Mouse (Mus musculus) ES-Bruce4 (cell line): ENCODE data around the gene E330009J07Rik.

ENCODE experiments used
- CTCF ChIP-seq: IDR thresholded peaks from one replicate; pipeline ENCODE4 v1.8.1; 2011; ENCODE audit warnings: low read depth, low read length
- EP300 ChIP-seq: IDR thresholded peaks from 2 replicates; pipeline ENCODE4 v1.6.1; 2011; ENCODE audit warnings: low read depth, low read length; ENCODE audit not compliant: insufficient read depth
- POLR2A ChIP-seq: IDR thresholded peaks from one replicate; pipeline ENCODE4 v1.8.1; 2011; ENCODE audit warnings: low read length; ENCODE audit not compliant: insufficient read depth

GRCm38 (mm10) chr6:40428696-40429095 is 7.2 kb downstream of the E330009J07Rik start:
- TF ChIP-seq EP300 (no peak), POLR2A (no peak), CTCF (no peak)
